Mouse (Mus musculus): ENCODE measurements around the gene Reep1. TPM values are rescaled to one million over a fixed set of nuclear protein-coding genes. Genes with fewer than 3 reads are reported as not detected.

Gene Reep1
- polyA plus RNA-seq, 1 experiment = 0.79 TPM

DNA sequence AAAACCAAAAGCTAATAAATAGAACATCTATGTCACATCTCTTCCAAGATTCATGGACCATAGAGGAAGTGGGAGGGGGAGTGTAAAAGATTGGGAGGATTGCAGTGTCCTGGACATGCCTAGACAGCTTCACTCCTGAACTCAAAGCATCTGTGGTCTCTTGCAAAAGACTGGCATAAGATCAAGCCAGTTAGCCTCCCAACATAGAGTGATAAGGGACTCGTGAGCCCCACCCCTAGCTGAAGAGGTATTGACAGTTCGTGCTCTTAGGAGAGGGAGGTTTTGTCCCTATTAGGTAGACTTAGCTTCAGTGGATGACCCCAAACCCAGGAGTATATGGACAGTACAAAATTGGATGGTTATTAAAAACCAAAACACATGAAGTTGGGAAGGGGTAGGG, 44.2 kb downstream of the Reep1 start:
- H3K4me1 ChIP-seq (ENCODE audit: control insufficient read depth, insufficient read depth, insufficient read length, low read length) = no peaks in the 10 kb centered on the region
- no peak overlapping the region for H3K4me3 ChIP-seq (ENCODE audit: insufficient read depth, low read depth, low read length)
- no peak overlapping the region for H3K27ac ChIP-seq (replicated peaks; ENCODE audit: low read depth, low read length)

DNA sequence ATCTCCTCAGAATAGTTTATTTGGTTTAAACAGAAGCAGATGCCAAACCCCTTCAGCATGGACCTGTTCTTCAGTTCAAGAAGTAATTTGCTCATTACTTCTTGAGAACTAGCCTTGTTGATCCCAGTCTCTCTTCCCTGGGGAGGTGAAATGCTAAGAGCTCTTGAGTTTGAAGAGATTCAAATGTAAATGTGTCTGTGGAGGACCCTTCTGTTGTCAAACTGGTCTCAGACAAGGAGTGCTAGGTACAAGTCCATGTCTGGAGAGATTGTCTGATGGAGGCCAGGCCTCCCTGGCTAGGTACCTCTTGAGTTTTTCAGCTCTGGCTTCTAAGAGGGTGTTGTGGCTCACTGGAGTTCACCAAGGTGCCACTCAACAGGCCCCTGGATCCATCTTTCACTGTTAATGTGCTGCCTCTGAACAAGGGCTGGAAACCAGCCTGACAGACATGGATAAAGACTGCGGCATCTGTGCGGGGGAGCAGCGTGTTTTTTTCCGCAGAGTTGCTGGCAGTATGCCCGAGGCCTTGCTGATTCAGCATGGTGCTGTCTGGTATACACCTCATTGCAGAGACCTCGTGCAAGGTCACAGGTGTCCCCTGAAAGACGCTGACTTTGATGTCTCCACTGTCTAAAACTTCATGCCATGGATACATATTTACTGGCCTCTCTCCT, 45.6 kb downstream of the Reep1 start:
- H3K4me1 ChIP-seq (ENCODE audit: control insufficient read depth, insufficient read depth, insufficient read length, low read length) = no peaks in the 10 kb centered on the region
- no peak overlapping the region for H3K4me3 ChIP-seq (ENCODE audit: insufficient read depth, low read depth, low read length)
- no peak overlapping the region for H3K27ac ChIP-seq (replicated peaks; ENCODE audit: low read depth, low read length)

DNA sequence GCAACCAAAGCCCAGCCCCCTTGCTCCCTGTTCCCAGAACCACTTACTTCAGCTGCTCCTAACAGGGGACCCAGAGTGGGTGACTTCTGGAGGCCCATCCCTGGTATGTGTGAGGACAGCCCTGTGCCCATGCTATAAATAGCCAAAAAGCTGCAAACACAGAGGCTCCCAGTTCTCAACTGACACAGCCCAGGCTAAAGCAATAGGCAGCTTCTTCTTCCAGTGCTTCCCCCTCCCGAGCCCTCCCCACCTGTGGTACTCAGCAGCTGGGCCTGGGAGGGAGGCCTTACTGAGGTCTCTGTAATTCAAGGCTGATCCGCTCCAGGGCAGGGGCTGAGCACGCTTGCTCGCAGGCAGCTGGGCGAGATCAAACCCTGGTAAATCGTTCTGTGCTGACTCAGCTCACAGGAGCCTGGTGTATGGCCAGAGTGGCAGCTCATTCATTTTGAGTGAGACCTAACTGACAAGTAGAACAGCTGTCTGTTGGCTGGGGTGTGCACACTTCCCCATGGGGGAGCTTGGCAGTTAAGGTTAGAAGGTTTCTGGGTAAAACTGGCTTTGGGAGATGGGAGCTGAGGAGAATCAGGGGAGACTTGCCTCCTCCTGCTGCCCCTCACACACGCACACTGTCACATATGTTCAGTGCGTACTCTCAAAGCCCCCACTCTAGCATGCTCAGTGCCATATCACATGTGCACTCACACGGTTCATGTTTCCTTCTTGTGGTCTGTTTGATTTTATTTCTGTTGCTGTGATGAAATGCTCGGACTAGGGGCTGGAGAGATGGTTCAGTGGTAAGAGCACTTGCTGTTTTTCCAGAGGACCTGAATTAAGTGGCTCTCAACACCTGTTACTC, 49.9 kb downstream of the Reep1 start:
- H3K4me3 ChIP-seq (ENCODE audit: insufficient read depth, low read depth, low read length) = no peak overlapping the region
- no peak overlapping the region for H3K27ac ChIP-seq (replicated peaks; ENCODE audit: low read depth, low read length)
- no peaks in the 10 kb centered on the region for H3K4me1 ChIP-seq (ENCODE audit: control insufficient read depth, insufficient read depth, insufficient read length, low read length)

DNA sequence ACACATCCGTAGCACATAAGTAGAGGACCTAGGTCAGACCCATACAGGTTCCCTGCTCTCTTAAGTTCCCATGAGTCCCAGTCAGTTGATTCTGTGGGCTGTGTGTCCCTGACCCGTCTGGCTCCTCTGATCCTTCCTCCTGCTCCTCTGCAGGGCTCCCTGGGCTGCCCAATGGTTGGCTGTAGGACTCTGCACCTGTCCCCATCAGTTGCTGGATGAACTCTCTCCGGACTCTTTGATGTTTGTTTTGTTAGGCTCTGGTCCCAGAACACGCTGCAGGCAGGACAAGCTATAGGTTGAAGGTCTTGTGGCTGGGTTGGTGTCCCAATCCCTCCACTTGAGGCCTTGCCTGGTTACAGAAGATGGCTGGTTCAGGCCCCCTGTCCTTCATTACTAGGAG, 51.4 kb downstream of the Reep1 start:
- Histone ChIP-seq H3K4me3 (ENCODE audit: insufficient read depth, low read depth, low read length) (no peak overlapping the region), H3K27ac (replicated peaks; ENCODE audit: low read depth, low read length) (no peak overlapping the region), H3K4me1 (ENCODE audit: control insufficient read depth, insufficient read depth, insufficient read length, low read length) (no peaks in the 10 kb centered on the region)

DNA sequence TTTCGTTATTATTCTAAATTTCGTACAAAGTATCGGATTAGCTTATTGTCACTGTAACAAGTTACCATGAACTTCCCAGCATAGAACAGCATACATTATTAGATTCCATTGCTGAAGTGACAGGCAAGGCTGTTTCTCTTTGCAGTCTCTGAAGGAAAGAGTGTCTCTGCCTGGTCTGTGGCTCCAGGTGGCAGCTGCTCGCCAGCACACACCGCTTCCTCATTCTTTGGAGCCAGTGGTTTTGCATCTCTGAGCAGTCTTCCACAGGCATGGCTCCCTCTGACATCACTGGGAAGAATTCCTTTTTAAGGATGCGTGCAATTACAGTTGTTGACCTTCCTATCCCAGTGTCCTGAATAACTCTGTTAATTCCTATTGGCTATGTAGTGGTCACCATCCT, 52.7 kb downstream of the Reep1 start:
- no peak overlapping the region for H3K27ac ChIP-seq (replicated peaks; ENCODE audit: low read depth, low read length)
- H3K4me3 ChIP-seq (ENCODE audit: insufficient read depth, low read depth, low read length) = no peak overlapping the region
- no peaks in the 10 kb centered on the region for H3K4me1 ChIP-seq (ENCODE audit: control insufficient read depth, insufficient read depth, insufficient read length, low read length)

DNA sequence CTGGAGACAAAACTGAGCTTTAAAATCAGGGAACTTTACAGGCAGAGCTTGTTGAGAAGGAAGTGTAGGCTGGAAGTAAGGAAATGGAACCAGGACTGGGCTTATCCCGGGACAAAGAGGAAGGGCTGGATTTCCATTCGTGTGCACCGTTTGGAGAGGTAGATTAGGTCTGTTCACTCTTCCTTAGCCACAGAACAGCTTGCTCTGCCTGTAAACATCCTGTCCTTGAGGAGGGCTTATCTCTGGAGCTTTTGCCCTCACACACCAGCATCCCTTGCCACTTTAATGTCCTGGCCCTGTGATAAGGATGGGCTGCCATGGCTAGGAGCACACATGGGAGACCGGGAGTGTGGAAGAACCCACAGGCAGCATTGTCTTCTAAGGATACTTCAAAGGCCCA, 60.4 kb downstream of the Reep1 start:
- Histone ChIP-seq H3K4me1 (ENCODE audit: control insufficient read depth, insufficient read depth, insufficient read length, low read length) (no peaks in the 10 kb centered on the region), H3K4me3 (ENCODE audit: insufficient read depth, low read depth, low read length) (no peak overlapping the region), H3K27ac (replicated peaks; ENCODE audit: low read depth, low read length) (no peak overlapping the region)

DNA sequence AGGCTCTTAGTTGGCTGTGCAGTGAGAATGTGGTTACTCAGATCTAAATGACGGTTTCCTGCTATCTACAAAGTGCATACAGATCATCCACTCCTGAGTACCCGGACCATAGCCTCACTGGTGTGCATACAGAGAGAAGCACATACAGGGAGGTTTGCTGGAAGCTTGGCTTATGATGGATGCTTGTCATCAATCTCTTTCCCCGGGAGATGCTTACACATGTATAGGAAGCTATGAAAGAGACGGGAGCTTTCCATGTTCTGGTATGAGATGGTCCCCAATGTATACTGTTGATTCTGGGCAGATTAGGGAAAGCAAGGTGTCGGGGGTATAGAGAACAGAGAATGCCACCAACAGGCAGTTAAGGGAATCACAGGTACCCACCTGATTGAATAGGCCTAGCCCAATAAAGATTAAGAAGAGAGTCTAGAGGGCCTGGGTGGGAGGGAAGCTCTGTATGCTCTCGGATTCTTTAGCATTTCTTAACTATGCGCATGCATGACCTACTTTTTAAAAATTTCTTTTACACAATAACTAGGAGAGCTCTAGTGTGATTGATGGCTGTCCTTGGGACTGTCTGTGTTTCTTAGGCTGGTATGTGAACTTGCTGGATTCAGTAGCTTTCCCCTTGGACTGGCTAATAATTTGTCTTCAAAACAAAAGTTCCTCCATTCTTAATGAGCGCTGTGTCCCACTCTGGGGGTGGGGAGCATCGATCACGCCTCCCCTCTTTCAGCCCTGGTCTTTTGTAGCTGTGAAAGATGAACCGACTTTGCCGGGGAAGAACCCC, 62.7 kb downstream of the Reep1 start:
- Histone ChIP-seq H3K4me1 (ENCODE audit: control insufficient read depth, insufficient read depth, insufficient read length, low read length) (no peaks in the 10 kb centered on the region), H3K4me3 (ENCODE audit: insufficient read depth, low read depth, low read length) (no peak overlapping the region), H3K27ac (replicated peaks; ENCODE audit: low read depth, low read length) (no peak overlapping the region)

DNA sequence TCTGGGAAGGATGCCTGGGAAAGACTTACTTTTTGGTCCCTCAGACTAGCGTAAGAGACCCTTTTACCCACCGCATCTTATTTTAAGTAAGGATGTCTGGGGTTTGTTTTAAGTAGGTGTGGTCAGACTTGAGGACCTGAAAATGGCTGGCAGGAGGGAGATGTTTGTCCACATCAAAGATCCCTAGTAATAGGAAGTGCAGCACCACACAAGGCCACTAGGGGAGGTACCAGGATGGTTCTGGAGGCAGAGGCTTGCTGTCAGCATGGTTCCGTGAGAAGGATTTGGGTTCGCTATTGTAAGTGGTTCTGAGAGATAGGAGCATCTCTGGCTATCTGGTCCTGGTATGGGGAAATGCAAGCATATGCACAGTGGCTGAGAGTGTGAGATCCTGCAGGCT, 63.5 kb downstream of the Reep1 start:
- Histone ChIP-seq H3K27ac (replicated peaks; ENCODE audit: low read depth, low read length) (no peak overlapping the region), H3K4me3 (ENCODE audit: insufficient read depth, low read depth, low read length) (no peak overlapping the region)

DNA sequence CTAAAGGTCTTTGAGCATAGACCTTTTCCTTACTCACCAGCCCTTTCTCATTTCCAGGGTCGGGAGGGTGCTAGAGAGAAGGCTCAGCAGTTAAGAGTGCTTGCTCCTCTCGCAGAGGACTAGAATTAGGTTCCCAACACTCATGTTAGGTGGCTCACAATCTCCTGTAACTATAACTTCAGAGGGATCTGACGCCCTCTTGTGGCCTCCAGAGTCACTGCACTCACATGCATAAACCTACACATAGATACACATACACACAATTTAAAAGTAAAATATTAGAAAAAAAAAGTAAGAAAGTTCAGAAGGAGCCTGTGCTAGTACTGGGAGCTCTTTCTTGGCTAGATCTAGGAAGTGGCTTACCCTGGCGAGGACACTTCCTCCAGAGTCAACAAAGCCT, 63.9 kb downstream of the Reep1 start:
- H3K4me1 ChIP-seq (ENCODE audit: control insufficient read depth, insufficient read depth, insufficient read length, low read length) = no peaks in the 10 kb centered on the region
- H3K27ac ChIP-seq (replicated peaks; ENCODE audit: low read depth, low read length) = no peak overlapping the region
- no peak overlapping the region for H3K4me3 ChIP-seq (ENCODE audit: insufficient read depth, low read depth, low read length)

More for the DNA sequence above, 63.5 kb downstream of the Reep1 start:
- H3K4me1 ChIP-seq (ENCODE audit: control insufficient read depth, insufficient read depth, insufficient read length, low read length) = no peaks in the 10 kb centered on the region

DNA sequence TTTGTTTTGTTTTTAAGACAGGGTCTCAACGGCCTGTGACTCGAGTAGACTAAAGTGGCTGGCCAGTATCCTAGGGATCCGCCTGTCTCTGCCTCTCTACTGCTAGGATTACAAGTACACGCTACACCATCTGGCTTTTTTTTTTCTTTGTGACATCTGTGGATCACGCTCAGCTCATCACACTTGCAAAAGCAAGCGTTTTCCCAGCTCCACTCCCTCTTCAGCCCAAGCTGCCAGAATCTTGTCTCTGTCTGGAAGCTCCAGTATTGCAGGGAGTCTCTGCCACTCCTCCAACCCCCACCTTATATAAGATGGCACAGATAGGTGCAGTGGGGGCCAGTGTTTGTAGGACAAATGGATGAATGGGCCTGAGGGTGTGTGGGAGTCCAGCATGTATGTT, 64.8 kb downstream of the Reep1 start:
- H3K27ac ChIP-seq (replicated peaks; ENCODE audit: low read depth, low read length) = no peak overlapping the region
- H3K4me3 ChIP-seq (ENCODE audit: insufficient read depth, low read depth, low read length) = no peak overlapping the region
- H3K4me1 ChIP-seq (ENCODE audit: control insufficient read depth, insufficient read depth, insufficient read length, low read length) = no peaks in the 10 kb centered on the region

DNA sequence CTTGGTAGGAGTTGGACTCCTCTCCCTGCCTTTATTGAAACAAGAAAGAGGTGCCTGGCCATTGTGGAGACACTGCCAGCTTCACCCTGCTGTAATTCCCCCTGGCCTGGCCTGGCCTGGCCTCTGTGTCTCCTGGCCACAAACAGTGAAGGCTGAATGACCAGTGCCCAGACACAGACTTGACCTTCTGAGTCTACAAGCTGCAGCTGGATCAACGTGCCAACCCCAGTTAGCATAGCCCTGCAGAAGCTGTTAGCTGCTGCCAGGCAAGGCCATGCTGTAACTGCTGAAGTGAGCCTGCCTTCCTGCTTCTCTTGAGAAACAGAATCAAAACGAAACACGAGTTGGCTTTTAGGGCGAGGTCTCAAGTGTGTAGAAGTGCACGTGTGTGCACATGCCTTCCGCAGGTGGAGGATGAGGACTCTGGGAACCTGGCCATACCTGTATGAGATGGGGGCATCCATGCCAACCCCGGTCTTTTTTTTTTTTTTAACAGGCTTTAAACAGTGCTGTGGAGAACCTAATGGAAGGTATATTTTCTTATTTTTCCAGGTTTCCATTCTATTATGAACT, 65.4 kb downstream of the Reep1 start:
- no peak overlapping the region for H3K4me3 ChIP-seq (ENCODE audit: insufficient read depth, low read depth, low read length)
- no peak overlapping the region for H3K27ac ChIP-seq (replicated peaks; ENCODE audit: low read depth, low read length)
- no peaks in the 10 kb centered on the region for H3K4me1 ChIP-seq (ENCODE audit: control insufficient read depth, insufficient read depth, insufficient read length, low read length)

DNA sequence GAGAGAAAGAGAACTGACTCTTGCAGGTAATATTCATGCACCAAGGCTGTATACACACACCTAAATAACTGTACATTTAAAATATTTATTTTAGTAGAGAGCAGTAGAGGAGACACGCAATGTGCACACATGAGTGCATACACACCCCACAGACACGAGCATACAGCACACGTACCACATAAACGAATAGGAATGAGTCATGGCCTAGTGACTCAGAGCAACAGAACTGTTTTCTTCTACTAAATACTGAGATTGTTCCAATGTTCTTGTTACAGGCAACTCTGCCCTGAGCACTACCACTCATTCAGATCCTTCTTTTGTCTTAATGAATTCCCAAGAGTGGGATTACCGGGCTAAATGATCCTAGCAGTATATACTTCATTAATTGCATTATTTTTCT, 70.7 kb downstream of the Reep1 start:
- H3K27ac ChIP-seq (replicated peaks; ENCODE audit: low read depth, low read length) = no peak overlapping the region
- no peaks in the 10 kb centered on the region for H3K4me1 ChIP-seq (ENCODE audit: control insufficient read depth, insufficient read depth, insufficient read length, low read length)
- no peak overlapping the region for H3K4me3 ChIP-seq (ENCODE audit: insufficient read depth, low read depth, low read length)

DNA sequence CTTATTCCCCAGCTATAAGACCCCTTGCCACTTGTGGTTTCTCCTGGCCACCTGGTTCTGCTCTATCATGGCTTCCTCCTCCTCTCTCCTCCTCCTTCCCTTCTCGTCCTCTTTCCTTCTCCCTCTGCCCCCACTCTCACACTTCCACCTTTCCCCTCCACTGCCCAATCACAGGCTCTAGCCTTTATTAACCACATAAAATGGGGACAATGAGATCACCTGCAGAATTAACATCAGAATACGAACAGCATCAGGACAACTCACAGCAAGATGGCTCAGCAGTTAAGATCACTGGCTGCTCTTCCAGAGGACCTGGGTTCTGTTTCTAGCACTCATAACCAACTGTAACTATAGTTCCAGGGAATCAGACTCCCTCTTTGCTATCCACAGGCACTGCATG, 72.5 kb downstream of the Reep1 start:
- Histone ChIP-seq H3K4me3 (ENCODE audit: insufficient read depth, low read depth, low read length) (no peak overlapping the region), H3K27ac (replicated peaks; ENCODE audit: low read depth, low read length) (no peak overlapping the region), H3K4me1 (ENCODE audit: control insufficient read depth, insufficient read depth, insufficient read length, low read length) (no peaks in the 10 kb centered on the region)

DNA sequence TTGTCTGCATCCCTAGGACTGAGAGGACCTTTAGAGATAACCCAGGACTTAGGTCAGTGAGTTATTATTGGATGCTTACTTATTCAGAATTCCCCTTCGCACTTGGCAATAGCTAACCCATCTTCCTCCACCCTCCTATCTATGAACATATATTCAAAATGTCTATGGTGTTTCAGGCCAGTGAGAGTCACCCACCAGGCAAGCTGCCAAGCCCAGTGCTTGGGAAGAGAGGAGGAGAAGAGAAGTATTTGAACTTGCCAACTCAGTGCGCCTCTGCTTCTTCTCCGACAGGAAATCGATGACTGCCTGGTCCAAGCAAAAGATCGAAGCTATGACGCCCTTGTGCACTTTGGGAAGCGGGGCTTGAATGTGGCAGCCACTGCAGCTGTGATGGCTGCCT, 73.1 kb downstream of the Reep1 start:
- Histone ChIP-seq H3K4me1 (ENCODE audit: control insufficient read depth, insufficient read depth, insufficient read length, low read length) (no peaks in the 10 kb centered on the region), H3K27ac (replicated peaks; ENCODE audit: low read depth, low read length) (no peak overlapping the region), H3K4me3 (ENCODE audit: insufficient read depth, low read depth, low read length) (no peak overlapping the region)

DNA sequence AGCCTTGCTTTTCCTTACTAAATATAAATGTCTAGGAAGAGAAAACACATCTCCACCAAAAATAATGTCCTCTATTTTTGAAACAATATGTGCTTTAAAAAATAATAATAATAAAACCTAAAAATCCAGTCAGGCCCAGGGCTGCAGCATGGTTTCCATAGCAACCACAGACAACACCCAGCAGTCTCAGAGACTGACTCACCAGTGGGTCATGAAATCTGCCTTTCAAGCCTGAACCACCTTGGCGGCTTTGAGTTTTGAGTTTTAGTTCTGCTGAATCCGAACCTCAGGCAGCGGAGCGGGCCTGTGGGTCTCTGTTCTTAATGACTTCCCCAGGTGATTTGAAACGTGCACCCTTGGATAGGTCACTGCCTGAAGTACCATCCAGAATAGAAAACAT, 75.8 kb downstream of the Reep1 start:
- Histone ChIP-seq H3K27ac (replicated peaks; ENCODE audit: low read depth, low read length) (no peak overlapping the region), H3K4me1 (ENCODE audit: control insufficient read depth, insufficient read depth, insufficient read length, low read length) (no peaks in the 10 kb centered on the region), H3K4me3 (ENCODE audit: insufficient read depth, low read depth, low read length) (no peak overlapping the region)

Measured in brown adipose tissue, adult 24 weeks (tissue).